Mouse (Mus musculus) ovary, adult 10 weeks (tissue): ENCODE data around the gene Pm20d1. TPM values are rescaled to one million over a fixed set of nuclear protein-coding genes. Genes with fewer than 3 reads are reported as not detected.

Experiments
- polyA plus RNA-seq: library from polyadenylated mRNA; stranded (reverse); fragments of 350-450 nt; fragmentation: Illumina TruSeq; extraction: RNeasy Lipid Tissue Mini Kit (QIAGEN cat#74804); gene quantifications from one replicate; pipeline ENCODE4 v1.2.3, GENCODE M21; 2014

Gene Pm20d1
- 2.8 TPM for polyA plus RNA-seq

GRCm38 (mm10) chr1:131797202-131797909, at the start of gene Pm20d1:
Gene Pm20d1, plus strand, starts transcription at chr1:131797381.

GRCm38 (mm10) chr1:131827207-131827786, 30.1 kb downstream of the Pm20d1 start, which contains the start of gene Slc41a1:
Gene Slc41a1, plus strand, starts transcription at chr1:131827493.

GRCm38 (mm10) chr1:131867093-131867945, 70.1 kb downstream of the Pm20d1 start, which contains the start of gene Rab29:
Gene Rab29, plus strand, starts transcription at chr1:131867224.

Other genes starting within 250 kb of the Pm20d1 start
- gene Avpr1b, start 198.1 kb upstream of the Pm20d1 start, polyA plus RNA-seq = not detected
- 0.26 TPM for gene Ctse, start 159.1 kb upstream of the Pm20d1 start, polyA plus RNA-seq
- 11.9 TPM for gene Rab7b, start 108.7 kb upstream of the Pm20d1 start, polyA plus RNA-seq
- 0.54 TPM for gene Slc26a9, start 53.4 kb upstream of the Pm20d1 start, polyA plus RNA-seq
- gene Slc41a1, start 30.1 kb downstream of the Pm20d1 start, polyA plus RNA-seq = 23.7 TPM
- gene Rab29, start 69.8 kb downstream of the Pm20d1 start, polyA plus RNA-seq = 3.7 TPM
- 217 TPM for gene Nucks1, start 113.2 kb downstream of the Pm20d1 start, polyA plus RNA-seq
- 14.2 TPM for gene Slc45a3, start 165.6 kb downstream of the Pm20d1 start, polyA plus RNA-seq
- 29.4 TPM for gene Elk4, start 210.2 kb downstream of the Pm20d1 start, polyA plus RNA-seq